Mouse (Mus musculus): ENCODE results near the gene Smc4.

The Smc4 gene

DNA sequence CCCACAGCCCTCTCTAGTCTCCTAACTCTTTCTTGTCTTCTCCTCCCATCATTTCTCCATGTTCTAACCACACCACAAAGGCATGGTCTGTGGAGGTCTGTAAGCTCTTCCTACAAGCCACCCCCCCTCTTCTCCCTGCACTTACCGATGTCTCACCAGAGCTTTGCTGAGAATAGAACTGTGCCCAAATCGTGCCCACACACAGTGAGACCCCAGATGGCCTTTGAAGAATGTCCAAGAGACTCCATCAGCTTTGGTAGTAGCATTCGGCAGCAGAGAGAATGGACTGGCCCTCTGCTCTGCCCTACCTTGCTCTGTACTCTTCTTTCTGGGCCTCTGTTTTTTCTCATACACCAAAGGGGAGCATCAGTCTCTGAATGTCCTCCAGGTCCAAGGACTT is 51.3 kb downstream of the Smc4 start:
- in situ Hi-C loops (cut with MboI; ENCODE audit: low pct_unique_long_range_greater_than_20kb in 1 of 2, low sequenced_read_pairs in 2 of 2, unreplicated experiment in 1 of 2) = no loop called here

GRCm38 (mm10) chr3:69060672-69061071 is 56.1 kb downstream of the Smc4 start:
- in situ Hi-C loops (cut with MboI; ENCODE audit: low pct_unique_long_range_greater_than_20kb in 1 of 2, low sequenced_read_pairs in 2 of 2, unreplicated experiment in 1 of 2) = no loop called here

DNA sequence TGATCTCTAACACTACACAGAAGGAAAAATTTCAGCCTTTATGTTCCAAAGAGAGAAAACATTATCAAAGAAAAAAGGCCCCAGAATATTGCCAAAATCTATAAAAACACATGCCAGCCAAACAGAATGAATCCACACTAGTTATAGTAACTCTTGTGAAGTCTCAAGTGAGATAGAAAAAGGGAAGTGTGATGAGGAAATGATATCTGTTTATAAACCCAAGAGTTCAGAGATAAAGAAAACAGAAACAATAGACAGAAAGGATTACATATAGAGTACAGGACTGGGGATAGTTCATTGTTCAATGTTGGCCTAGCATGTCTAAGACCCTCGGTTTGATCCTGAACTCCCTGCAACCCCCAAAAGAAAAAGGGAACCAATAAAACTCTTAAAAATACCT is 58.2 kb downstream of the Smc4 start:
- in situ Hi-C loops (cut with MboI; ENCODE audit: low pct_unique_long_range_greater_than_20kb in 1 of 2, low sequenced_read_pairs in 2 of 2, unreplicated experiment in 1 of 2) = no loop called here

DNA sequence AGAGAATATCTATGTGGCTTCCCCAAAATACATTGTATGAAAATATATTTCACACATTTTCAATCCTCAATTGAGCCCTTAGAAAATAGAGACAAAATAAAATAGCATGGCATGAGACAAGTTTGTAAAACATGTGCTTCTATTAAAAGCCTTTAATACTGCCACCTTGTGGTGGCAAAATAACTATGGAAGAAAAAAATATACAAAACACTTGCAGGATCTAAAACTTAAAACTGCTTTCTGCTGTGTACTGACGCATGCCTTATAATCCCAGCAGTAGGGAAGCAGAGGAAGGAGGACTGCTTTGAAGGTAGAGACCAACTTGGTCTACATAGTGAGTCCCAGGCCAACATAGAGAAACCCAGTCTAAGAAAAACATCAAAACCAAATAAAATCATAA is 59.5 kb downstream of the Smc4 start:
- in situ Hi-C loops (cut with MboI; ENCODE audit: low pct_unique_long_range_greater_than_20kb in 1 of 2, low sequenced_read_pairs in 2 of 2, unreplicated experiment in 1 of 2) = no loop called here

Data from mouse embryonic stem cell (cell line).